Mouse (Mus musculus) neural tube, embryonic 12.5 days (tissue): Measurements from ENCODE around the gene Nsf. TPM values are rescaled to one million over a fixed set of nuclear protein-coding genes. Genes with fewer than 3 reads are reported as not detected.
A peak's percentile ranks its signal among the peaks of the same experiment; 100 is the strongest.
"Not testable (repeated sequence)": the region's sequence is repeated elsewhere in the genome, so short reads cannot be mapped to it uniquely, and the experiment has no call there.

ENCODE experiments used
- ATAC-seq: fragments of 200-750 bp; cut with Nextera tagmentation; 2 replicates; pipeline ENCODE4 v1.8.0; 2017; ENCODE audit warnings: low read depth, mild to moderate bottlenecking, moderate TSS enrichment, moderate library complexity; ENCODE audit not compliant: low FRiP score
- H3K27ac ChIP-seq: fragments of 300-500 bp; sonication (generic); 2 replicates; pipeline ENCODE4 v1.5.1; 2016
- H3K27me3 ChIP-seq: fragments of 300-500 bp; sonication (generic); replicated peaks from 2 replicates; pipeline ENCODE4 v1.6.1; 2016; ENCODE audit warnings: mild to moderate bottlenecking
- H3K36me3 ChIP-seq: fragments of 300-500 bp; sonication (generic); 2 replicates; pipeline ENCODE4 v1.6.1; 2016; ENCODE audit warnings: mild to moderate bottlenecking
- H3K4me1 ChIP-seq: fragments of 300-500 bp; sonication (generic); 2 replicates; pipeline ENCODE4 v1.6.1; 2016
- H3K4me2 ChIP-seq: fragments of 300-500 bp; sonication (generic); replicated peaks from 2 replicates; pipeline ENCODE4 v1.6.1; 2016; ENCODE audit warnings: mild to moderate bottlenecking
- H3K4me3 ChIP-seq: fragments of 300-500 bp; sonication (generic); 2 replicates; pipeline ENCODE4 v1.5.1; 2016
- H3K9ac ChIP-seq: fragments of 300-500 bp; sonication (generic); 2 replicates; pipeline ENCODE4 v1.6.1; 2016; ENCODE audit warnings: mild to moderate bottlenecking
- H3K9me3 ChIP-seq: fragments of 300-500 bp; sonication (generic); 2 replicates; pipeline ENCODE4 v1.6.1; 2016; ENCODE audit warnings: mild to moderate bottlenecking
- WGBS: fragments of 180-500 bp; shearing (Covaris S2); methylation state at CpG from one replicate; pipeline ENCODE4 v1.1.7; 2016; 5-methylcytosine and 5-hydroxymethylcytosine counted together
- polyA plus RNA-seq: library from polyadenylated mRNA; unstranded; fragments of >200 nt; fragmentation: Nextera tagmentation; extraction: Ambion mirVana; gene quantifications from 2 replicates; pipeline ENCODE4 v1.2.1, GENCODE M21; 2016

The Nsf gene
- polyA plus RNA-seq, 1 experiment from 2014 or later: 89.7 TPM

DNA sequence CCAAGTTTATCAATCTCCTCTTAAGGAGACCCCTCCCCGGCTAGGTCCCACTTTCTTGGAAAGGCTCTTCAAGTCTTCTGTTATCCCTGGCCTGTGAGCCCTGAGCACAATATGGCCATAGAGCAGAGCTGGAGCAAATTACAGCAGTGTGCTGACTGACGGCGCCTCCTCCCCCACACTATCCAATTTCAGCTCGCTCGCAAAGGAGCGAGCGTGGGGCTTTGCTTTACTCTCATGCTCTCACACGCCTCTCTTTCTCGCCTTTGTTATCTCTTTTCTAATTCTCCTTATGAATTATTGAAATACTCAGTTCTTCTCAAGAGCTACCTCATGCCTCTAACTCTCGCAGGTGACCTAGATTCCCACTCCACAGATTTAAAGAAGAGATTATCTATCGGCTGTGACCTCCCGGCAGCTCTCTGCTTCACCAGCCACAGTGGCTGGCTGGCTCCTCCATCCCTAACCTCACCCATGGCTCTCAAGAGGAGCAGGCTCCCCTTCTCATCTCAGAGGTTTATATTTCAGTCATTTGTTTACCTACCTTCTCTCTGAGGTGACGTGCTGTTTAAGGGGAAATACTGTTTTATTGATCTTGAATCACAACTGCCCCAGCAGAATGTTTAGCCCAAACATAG is 69.0 kb downstream of the Nsf start:
- Histone ChIP-seq H3K4me1 (peaks cover 12% of the 10 kb centered on the region; the same call in 1 of the 2 replicates), H3K9ac (no peak overlapping the region), H3K27me3 (no peaks in the 10 kb centered on the region), H3K27ac (no peak overlapping the region), H3K4me3 (no peak overlapping the region), H3K4me2 (peak overlapping the region; percentile 36), H3K9me3 (no peaks in the 10 kb centered on the region), H3K36me3 (peaks cover 16% of the 10 kb centered on the region)
- WGBS: 10% methylated on average over 13 of the region's 13 CpGs
- ATAC-seq: 0 out of 2 replicates have a peak, but pooled peaks have one; percentile 41

DNA sequence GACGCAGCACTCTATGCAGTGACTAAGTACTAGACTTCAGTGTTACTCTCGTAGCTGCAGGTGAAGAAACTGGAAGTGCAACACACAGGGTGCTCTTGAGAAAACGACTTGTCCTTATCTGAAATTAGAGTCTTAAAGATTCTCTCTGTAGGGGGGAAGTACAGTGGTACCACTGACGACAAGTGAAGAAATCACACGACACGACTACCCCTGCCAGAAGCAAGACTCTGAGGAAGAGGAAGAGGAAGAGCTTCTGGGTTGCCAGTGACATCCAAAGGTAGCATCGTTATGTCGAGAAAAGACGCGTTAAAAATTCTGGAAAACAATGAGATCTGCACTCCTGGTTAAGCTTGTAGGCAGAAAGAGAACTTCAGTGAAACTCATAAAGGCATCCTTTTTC is 70.1 kb downstream of the Nsf start:
- H3K36me3 ChIP-seq: peaks cover 18% of the 10 kb centered on the region
- H3K27ac ChIP-seq: no peak overlapping the region
- H3K9ac ChIP-seq: no peak overlapping the region
- no peak overlapping the region for H3K4me2 ChIP-seq
- H3K4me1 ChIP-seq: peaks cover 12% of the 10 kb centered on the region; the same call in 1 of the 2 replicates
- no peak overlapping the region for H3K4me3 ChIP-seq
- no peaks in the 10 kb centered on the region for H3K9me3 ChIP-seq
- 91% methylated on average over 10 of the region's 10 CpGs for WGBS
- no peak for ATAC-seq
- no peaks in the 10 kb centered on the region for H3K27me3 ChIP-seq

GRCm38 (mm10) chr11:103879476-103879875 is 74.4 kb downstream of the Nsf start:
- WGBS: 92% methylated on average over 7 of the region's 8 CpGs
- H3K27me3 ChIP-seq, H3K27ac ChIP-seq, H3K4me1 ChIP-seq, ATAC-seq, H3K9me3 ChIP-seq, H3K4me2 ChIP-seq, H3K4me3 ChIP-seq, H3K9ac ChIP-seq: not testable (repeated sequence)
- peaks cover 25% of the 10 kb centered on the region for H3K36me3 ChIP-seq

DNA sequence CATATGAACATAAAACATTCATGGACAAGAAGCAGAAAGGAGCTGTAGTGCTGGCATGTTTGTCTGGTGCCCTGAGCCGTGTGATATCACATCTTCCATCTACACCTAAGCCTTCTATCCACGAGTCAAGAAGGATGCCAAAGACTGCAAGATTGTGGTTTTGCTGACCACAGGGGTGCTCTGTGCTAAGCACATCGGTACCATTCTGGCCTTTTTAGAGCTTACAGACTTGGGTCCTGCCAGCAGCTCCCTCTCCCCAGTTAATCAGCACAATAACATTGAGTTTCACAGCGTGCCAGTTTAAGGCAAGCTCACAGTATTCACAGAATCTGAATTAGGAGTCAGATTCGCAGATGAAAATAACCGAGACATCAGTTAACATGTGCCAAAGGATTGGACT is 75.4 kb downstream of the Nsf start:
- 84% methylated on average over 6 of the region's 6 CpGs for WGBS

DNA sequence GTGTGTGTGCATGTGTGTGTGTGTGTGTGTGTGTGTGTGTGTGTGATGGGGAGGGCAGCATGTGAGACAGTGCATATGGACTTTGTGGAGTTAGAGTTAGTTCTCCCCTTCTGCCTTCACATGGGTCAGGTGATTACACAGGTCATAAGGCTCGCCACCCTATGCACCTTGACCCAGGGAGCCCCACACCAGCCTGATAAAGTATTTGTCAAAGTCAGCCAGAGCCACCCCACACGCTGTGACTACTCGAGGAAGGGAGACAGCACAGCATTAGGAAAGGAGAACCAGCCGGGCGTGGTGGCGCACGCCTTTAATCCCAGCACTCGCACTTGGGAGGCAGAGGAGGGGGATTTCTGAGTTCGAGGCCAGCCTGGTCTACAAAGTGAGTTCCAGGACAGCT is 83.5 kb downstream of the Nsf start:
- Histone ChIP-seq H3K36me3 (peaks cover 32% of the 10 kb centered on the region), H3K9me3 (no peaks in the 10 kb centered on the region), H3K9ac (no peak overlapping the region), H3K4me2 (no peak overlapping the region), H3K27me3 (no peaks in the 10 kb centered on the region), H3K4me3 (no peak overlapping the region), H3K4me1 (no peaks in the 10 kb centered on the region), H3K27ac (no peak overlapping the region)
- no peak for ATAC-seq
- WGBS: 87% methylated on average over 9 of the region's 9 CpGs

More for the DNA sequence above, 75.4 kb downstream of the Nsf start:
- Histone ChIP-seq H3K4me2 (no peak overlapping the region), H3K9ac (no peak overlapping the region), H3K9me3 (no peaks in the 10 kb centered on the region), H3K36me3 (peaks cover 25% of the 10 kb centered on the region), H3K4me3 (no peak overlapping the region), H3K27me3 (no peaks in the 10 kb centered on the region), H3K27ac (no peak overlapping the region), H3K4me1 (no peaks in the 10 kb centered on the region)
- ATAC-seq: no peak

DNA sequence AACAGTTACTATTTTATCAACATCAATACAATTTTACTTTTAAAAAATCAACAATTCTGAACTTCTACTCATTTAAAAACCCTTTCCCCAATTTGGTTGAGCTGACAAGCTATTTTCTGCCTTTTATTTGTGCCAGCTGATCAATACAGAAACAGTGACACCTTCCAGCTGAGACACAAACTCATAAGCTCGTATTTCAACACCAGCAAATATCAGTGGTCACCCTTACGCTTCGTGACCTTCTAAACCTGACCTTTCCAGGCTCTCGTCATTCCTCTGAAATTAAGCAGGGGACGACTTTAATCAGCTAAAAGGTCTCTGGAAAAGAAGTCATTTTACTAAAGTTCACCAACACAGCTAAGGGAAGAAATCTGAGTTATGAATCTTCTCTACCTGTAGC is 86.2 kb downstream of the Nsf start:
- Histone ChIP-seq H3K27me3 (no peaks in the 10 kb centered on the region), H3K27ac (no peak overlapping the region), H3K4me3 (no peak overlapping the region), H3K9me3 (no peaks in the 10 kb centered on the region), H3K36me3 (peaks cover 23% of the 10 kb centered on the region), H3K4me1 (no peaks in the 10 kb centered on the region), H3K9ac (no peak overlapping the region), H3K4me2 (no peak overlapping the region)
- 78% methylated on average over 5 of the region's 5 CpGs for WGBS
- no peak for ATAC-seq

GRCm38 (mm10) chr11:103865346-103865745 is 88.5 kb downstream of the Nsf start:
- Histone ChIP-seq H3K4me2 (no peak overlapping the region), H3K27me3 (no peaks in the 10 kb centered on the region), H3K4me1 (no peaks in the 10 kb centered on the region), H3K9ac (no peak overlapping the region), H3K36me3 (peaks cover 30% of the 10 kb centered on the region), H3K27ac (no peak overlapping the region), H3K4me3 (no peak overlapping the region), H3K9me3 (no peaks in the 10 kb centered on the region)
- 68% methylated on average over 7 of the region's 7 CpGs for WGBS
- no peak for ATAC-seq

- H3K27me3 ChIP-seq: no peaks in the 10 kb centered on the region
- 83% methylated on average over 4 of the region's 4 CpGs for WGBS
- no peak for ATAC-seq
Observed at GRCm38 (mm10) chr11:103864486-103864885, 89.4 kb downstream of the Nsf start.

DNA sequence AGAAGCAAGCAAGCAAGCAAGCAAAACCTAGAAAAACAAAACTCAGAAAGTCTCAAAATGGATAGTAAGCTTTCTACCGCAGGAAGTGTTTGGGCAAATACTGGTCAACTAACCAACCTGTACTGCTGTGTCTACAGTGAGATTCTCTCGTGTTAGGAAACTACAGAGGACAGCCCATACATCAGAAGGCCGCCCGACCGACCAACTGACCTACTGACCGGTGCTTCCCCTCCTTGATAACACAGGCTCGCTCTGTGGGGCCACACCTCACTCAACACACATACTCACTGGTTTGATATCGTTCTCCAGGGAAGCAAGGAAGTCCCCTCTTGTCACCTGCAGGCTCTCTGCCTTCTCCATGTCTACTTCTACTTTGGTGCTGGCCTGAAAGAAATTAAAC is 90.9 kb downstream of the Nsf start:
- no peaks in the 10 kb centered on the region for H3K27me3 ChIP-seq
- H3K4me1 ChIP-seq: no peaks in the 10 kb centered on the region
- H3K9ac ChIP-seq: no peak overlapping the region
- H3K36me3 ChIP-seq: peaks cover 42% of the 10 kb centered on the region
- no peak overlapping the region for H3K4me2 ChIP-seq
- H3K27ac ChIP-seq: no peak overlapping the region
- H3K4me3 ChIP-seq: no peak overlapping the region
- no peaks in the 10 kb centered on the region for H3K9me3 ChIP-seq
- 94% methylated on average over 8 of the region's 8 CpGs for WGBS
- no peak for ATAC-seq

More at GRCm38 (mm10) chr11:103864486-103864885, 89.4 kb downstream of the Nsf start:
- no peaks in the 10 kb centered on the region for H3K4me1 ChIP-seq
- no peak overlapping the region for H3K27ac ChIP-seq
- H3K9me3 ChIP-seq: no peaks in the 10 kb centered on the region
- no peak overlapping the region for H3K4me3 ChIP-seq
- no peak overlapping the region for H3K9ac ChIP-seq
- no peak overlapping the region for H3K4me2 ChIP-seq
- peaks cover 33% of the 10 kb centered on the region for H3K36me3 ChIP-seq

DNA sequence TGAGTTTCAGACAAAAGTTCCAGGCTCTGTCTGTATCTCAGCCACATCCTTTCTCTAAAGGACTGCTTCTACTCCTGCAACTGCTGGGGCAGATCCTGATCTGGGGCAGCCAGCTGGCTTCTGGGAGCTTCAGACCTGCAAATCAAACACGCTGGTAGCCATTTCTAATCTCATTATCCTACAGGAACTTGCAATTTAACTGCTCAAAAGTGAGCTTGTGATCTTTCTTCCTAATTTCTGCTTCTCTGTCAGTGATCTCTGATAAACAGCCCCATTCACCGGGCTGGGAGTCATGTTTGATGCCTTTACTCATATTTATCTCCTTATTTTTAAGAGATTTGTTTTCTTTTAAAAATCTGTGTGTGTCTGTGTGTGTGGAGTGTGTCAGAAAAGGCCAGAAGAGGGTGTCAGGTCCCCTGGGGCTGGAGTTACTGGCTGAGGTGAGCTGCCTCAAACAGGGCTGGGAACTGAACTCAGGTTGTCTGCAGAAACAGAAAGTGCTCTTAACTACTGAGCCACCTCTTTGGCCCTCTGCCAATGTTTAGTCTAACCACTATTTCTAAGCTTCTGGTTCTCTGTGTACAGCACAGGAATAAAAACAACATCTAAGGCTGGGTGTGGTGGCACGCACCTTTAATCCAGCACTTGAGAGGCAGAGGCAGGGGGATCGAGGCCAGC is 93.8 kb downstream of the Nsf start:
- no peaks in the 10 kb centered on the region for H3K4me1 ChIP-seq
- no peak overlapping the region for H3K9ac ChIP-seq
- H3K4me3 ChIP-seq: no peak overlapping the region
- no peaks in the 10 kb centered on the region for H3K9me3 ChIP-seq
- H3K27ac ChIP-seq: no peak overlapping the region
- no peaks in the 10 kb centered on the region for H3K27me3 ChIP-seq
- ATAC-seq: no peak
- WGBS: 83% methylated on average over 4 of the region's 4 CpGs
- peaks cover 44% of the 10 kb centered on the region for H3K36me3 ChIP-seq
- H3K4me2 ChIP-seq: no peak overlapping the region

GRCm38 (mm10) chr11:103858760-103859159 is 95.1 kb downstream of the Nsf start:
- Histone ChIP-seq H3K9ac (no peak overlapping the region), H3K27ac (no peak overlapping the region), H3K4me1 (peaks cover 7% of the 10 kb centered on the region), H3K4me2 (no peak overlapping the region), H3K27me3 (no peaks in the 10 kb centered on the region), H3K9me3 (no peaks in the 10 kb centered on the region), H3K36me3 (peaks cover 44% of the 10 kb centered on the region), H3K4me3 (no peak overlapping the region)
- ATAC-seq: no peak
- WGBS: 76% methylated on average over 5 of the region's 5 CpGs

- H3K9ac ChIP-seq: no peak overlapping the region
- peaks cover 36% of the 10 kb centered on the region for H3K36me3 ChIP-seq
- H3K27ac ChIP-seq: no peak overlapping the region
- no peak overlapping the region for H3K4me3 ChIP-seq
- no peak overlapping the region for H3K4me2 ChIP-seq
- WGBS: 89% methylated on average over 7 of the region's 7 CpGs
- H3K27me3 ChIP-seq: no peaks in the 10 kb centered on the region
- H3K9me3 ChIP-seq: no peaks in the 10 kb centered on the region
- ATAC-seq: no peak
- peaks cover 21% of the 10 kb centered on the region for H3K4me1 ChIP-seq
Observed at GRCm38 (mm10) chr11:103856641-103857040, 97.2 kb downstream of the Nsf start.

- Histone ChIP-seq H3K9me3 (no peaks in the 10 kb centered on the region), H3K27me3 (no peaks in the 10 kb centered on the region), H3K4me2 (peak overlapping the region; percentile 24; the same call in 1 of the 2 replicates), H3K4me3 (no peak overlapping the region), H3K9ac (no peak overlapping the region), H3K4me1 (peaks cover 21% of the 10 kb centered on the region), H3K27ac (no peak overlapping the region), H3K36me3 (peaks cover 18% of the 10 kb centered on the region)
- 33% methylated on average over 9 of the region's 9 CpGs for WGBS
- 0 out of 2 replicates have a peak, but pooled peaks have one; percentile 41 for ATAC-seq
Observed at GRCm38 (mm10) chr11:103854294-103854693, 99.6 kb downstream of the Nsf start.
